Mouse (Mus musculus): Measurements from ENCODE around the gene Vmn1r2.
"Not testable (repeated sequence)": the region's sequence is repeated elsewhere in the genome, so short reads cannot be mapped to it uniquely, and the experiment has no call there.

- TF ChIP-seq CTCF (IDR thresholded peaks at IDR 0.05; ENCODE audit: borderline replicate concordance, insufficient read depth, low read depth, low read length); POLR2A (IDR thresholded peaks at IDR 0.05; ENCODE audit: borderline replicate concordance, insufficient read depth, low read length): not testable (repeated sequence)
Measured at GRCm38 (mm10) chr4:3174586-3174985, 7.5 kb downstream of the Vmn1r2 start.

Measured in cerebellum, adult 2 months (tissue).